Mouse (Mus musculus): ENCODE data around the gene Rho. TPM values are rescaled to one million over a fixed set of nuclear protein-coding genes. Genes with fewer than 3 reads are reported as not detected.
A peak's percentile ranks its signal among the peaks of the same experiment; 100 is the strongest.

Rho gene
- polyA plus RNA-seq, 1 experiment from 2014 or later = 0.43 TPM

- Histone ChIP-seq H3K4me3 (replicated peaks) (no peak overlapping the region), H3K27me3 (no peaks in the 10 kb centered on the region), H3K4me1 (peaks cover 19% of the 10 kb centered on the region), H3K9ac (no peak overlapping the region), H3K4me2 (no peak overlapping the region), H3K36me3 (replicated peaks) (no peaks in the 10 kb centered on the region), H3K27ac (0 out of 2 replicates have a peak overlapping the region, but pooled peaks have one; percentile 46), H3K9me3 (no peaks in the 10 kb centered on the region)
- ATAC-seq (ENCODE audit: low FRiP score) = 0 out of 2 replicates have a peak, but pooled peaks have one; percentile 12
- WGBS = 75% methylated on average over 7 of the region's 7 CpGs
Observed at GRCm38 (mm10) chr6:115972083-115972764, 40.7 kb downstream of the Rho start.

DNA sequence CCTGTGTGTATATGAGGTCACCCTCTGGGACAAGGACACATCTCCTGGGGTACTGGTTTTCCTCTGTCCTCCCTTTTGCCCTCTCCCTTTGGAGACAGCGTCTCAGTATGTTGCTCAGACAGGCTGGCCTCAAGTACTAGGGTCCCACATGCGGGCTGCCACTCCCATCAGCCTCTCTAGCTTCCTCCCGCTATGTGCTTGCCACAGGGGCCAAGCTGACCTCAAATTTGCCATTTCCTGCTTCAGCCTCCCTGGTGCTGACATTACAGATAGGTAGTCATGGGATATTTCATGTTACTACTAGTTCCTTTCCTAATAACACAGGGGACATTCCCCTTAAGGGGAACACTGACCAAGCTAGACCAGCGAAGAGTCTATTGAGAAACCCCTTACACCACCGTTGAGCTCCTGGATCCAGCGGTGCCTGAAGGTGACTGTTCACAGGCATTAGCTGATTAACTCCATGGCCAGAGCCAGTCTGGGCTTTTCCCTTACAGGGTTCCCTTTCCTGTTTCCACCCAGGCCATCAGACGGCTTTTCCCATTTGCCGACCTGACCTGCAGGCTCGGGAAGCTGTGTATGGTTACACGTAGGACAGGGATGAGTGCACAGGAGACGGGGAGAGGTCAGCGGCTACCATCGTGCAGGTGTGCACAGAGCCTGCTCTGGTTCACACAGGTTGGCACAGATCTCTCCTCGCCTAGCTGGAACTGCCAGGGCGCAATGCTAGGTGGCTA lies 41.8 kb downstream of the Rho start:
- 88% methylated on average over 15 of the region's 15 CpGs for WGBS
- no peak overlapping the region for H3K4me3 ChIP-seq (replicated peaks)
- H3K4me2 ChIP-seq = no peak overlapping the region
- no peaks in the 10 kb centered on the region for H3K9me3 ChIP-seq
- no peaks in the 10 kb centered on the region for H3K36me3 ChIP-seq (replicated peaks)
- peaks cover 13% of the 10 kb centered on the region for H3K4me1 ChIP-seq
- no peaks in the 10 kb centered on the region for H3K27me3 ChIP-seq
- ATAC-seq (ENCODE audit: low FRiP score) = no peak
- H3K9ac ChIP-seq = no peak overlapping the region
- no peak overlapping the region for H3K27ac ChIP-seq

GRCm38 (mm10) chr6:115973881-115974662 lies 42.5 kb downstream of the Rho start:
- 87% methylated on average over 16 of the region's 16 CpGs for WGBS
- no peak for ATAC-seq (ENCODE audit: low FRiP score)

GRCm38 (mm10) chr6:115975606-115976005 lies 44.1 kb downstream of the Rho start:
- no peak overlapping the region for H3K4me3 ChIP-seq (replicated peaks)
- 90% methylated on average over 8 of the region's 8 CpGs for WGBS
- H3K9me3 ChIP-seq = no peaks in the 10 kb centered on the region
- H3K4me2 ChIP-seq = no peak overlapping the region
- no peak for ATAC-seq (ENCODE audit: low FRiP score)
- H3K4me1 ChIP-seq = peaks cover 13% of the 10 kb centered on the region
- no peaks in the 10 kb centered on the region for H3K36me3 ChIP-seq (replicated peaks)
- no peak overlapping the region for H3K9ac ChIP-seq
- H3K27me3 ChIP-seq = no peaks in the 10 kb centered on the region
- no peak overlapping the region for H3K27ac ChIP-seq

More at GRCm38 (mm10) chr6:115973881-115974662, 42.5 kb downstream of the Rho start:
- Histone ChIP-seq H3K36me3 (replicated peaks) (no peaks in the 10 kb centered on the region), H3K27me3 (no peaks in the 10 kb centered on the region), H3K4me1 (peaks cover 8% of the 10 kb centered on the region), H3K9me3 (no peaks in the 10 kb centered on the region), H3K9ac (no peak overlapping the region), H3K4me3 (replicated peaks) (no peak overlapping the region), H3K4me2 (no peak overlapping the region), H3K27ac (no peak overlapping the region)

- H3K9me3 ChIP-seq = no peaks in the 10 kb centered on the region
- no peak for ATAC-seq (ENCODE audit: low FRiP score)
- no peaks in the 10 kb centered on the region for H3K27me3 ChIP-seq
- peaks cover 5% of the 10 kb centered on the region for H3K4me1 ChIP-seq
- no peak overlapping the region for H3K9ac ChIP-seq
- WGBS = 91% methylated on average over 15 of the region's 15 CpGs
- no peak overlapping the region for H3K27ac ChIP-seq
- no peak overlapping the region for H3K4me3 ChIP-seq (replicated peaks)
- no peak overlapping the region for H3K4me2 ChIP-seq
- H3K36me3 ChIP-seq (replicated peaks) = no peaks in the 10 kb centered on the region
Observed at GRCm38 (mm10) chr6:115977810-115978209, 46.3 kb downstream of the Rho start.

- WGBS = 62% methylated on average over 8 of the region's 8 CpGs
- Histone ChIP-seq H3K36me3 (replicated peaks) (no peaks in the 10 kb centered on the region), H3K9ac (no peak overlapping the region), H3K27me3 (no peaks in the 10 kb centered on the region), H3K4me2 (no peak overlapping the region), H3K4me3 (replicated peaks) (no peak overlapping the region), H3K27ac (no peak overlapping the region), H3K4me1 (peaks cover 5% of the 10 kb centered on the region), H3K9me3 (no peaks in the 10 kb centered on the region)
- ATAC-seq (ENCODE audit: low FRiP score) = no peak
Observed at GRCm38 (mm10) chr6:115978596-115978995, 47.0 kb downstream of the Rho start.

DNA sequence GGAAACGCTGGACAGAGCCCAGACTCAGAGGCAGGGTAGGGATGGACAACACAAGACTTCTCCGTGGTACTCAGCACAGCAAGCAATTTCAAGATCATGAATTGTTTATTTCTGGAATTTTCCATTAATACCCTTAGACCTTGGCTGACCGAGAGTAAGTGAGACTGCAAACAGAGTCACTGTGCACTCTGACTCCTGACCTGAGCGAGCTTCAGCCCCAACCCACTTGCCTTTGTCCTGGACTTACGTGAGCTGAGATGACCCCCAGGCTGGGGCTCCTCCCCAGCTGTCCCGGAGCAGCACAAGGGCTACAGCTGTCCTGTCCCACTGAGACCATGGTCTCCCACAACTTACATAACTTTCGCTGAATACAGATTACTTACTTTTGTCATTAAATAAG lies 51.3 kb downstream of the Rho start:
- 65% methylated on average over 7 of the region's 7 CpGs for WGBS
- Histone ChIP-seq H3K36me3 (replicated peaks) (no peaks in the 10 kb centered on the region), H3K4me1 (peaks cover 40% of the 10 kb centered on the region), H3K4me2 (no peak overlapping the region), H3K27ac (no peak overlapping the region), H3K27me3 (peaks cover 5% of the 10 kb centered on the region; the same call in 1 of the 2 replicates), H3K9ac (no peak overlapping the region), H3K9me3 (no peaks in the 10 kb centered on the region), H3K4me3 (replicated peaks) (no peak overlapping the region)
- ATAC-seq (ENCODE audit: low FRiP score) = no peak

- Histone ChIP-seq H3K9ac (no peak overlapping the region), H3K27ac (no peak overlapping the region), H3K27me3 (peaks cover 5% of the 10 kb centered on the region; the same call in 1 of the 2 replicates), H3K4me1 (peaks cover 40% of the 10 kb centered on the region), H3K36me3 (replicated peaks) (no peaks in the 10 kb centered on the region), H3K4me2 (no peak overlapping the region), H3K4me3 (replicated peaks) (no peak overlapping the region), H3K9me3 (no peaks in the 10 kb centered on the region)
- 70% methylated on average over 12 of the region's 12 CpGs for WGBS
- ATAC-seq (ENCODE audit: low FRiP score) = no peak
Observed at GRCm38 (mm10) chr6:115983306-115984038, 51.9 kb downstream of the Rho start.

- no peak overlapping the region for H3K4me2 ChIP-seq
- no peak for ATAC-seq (ENCODE audit: low FRiP score)
- no peak overlapping the region for H3K27ac ChIP-seq
- peaks cover 40% of the 10 kb centered on the region for H3K4me1 ChIP-seq
- H3K4me3 ChIP-seq (replicated peaks) = no peak overlapping the region
- H3K27me3 ChIP-seq = peaks cover 12% of the 10 kb centered on the region
- no peaks in the 10 kb centered on the region for H3K36me3 ChIP-seq (replicated peaks)
- H3K9me3 ChIP-seq = no peaks in the 10 kb centered on the region
- WGBS = 60% methylated on average over 7 of the region's 7 CpGs
- no peak overlapping the region for H3K9ac ChIP-seq
Observed at GRCm38 (mm10) chr6:115984580-115984979, 53.0 kb downstream of the Rho start.

DNA sequence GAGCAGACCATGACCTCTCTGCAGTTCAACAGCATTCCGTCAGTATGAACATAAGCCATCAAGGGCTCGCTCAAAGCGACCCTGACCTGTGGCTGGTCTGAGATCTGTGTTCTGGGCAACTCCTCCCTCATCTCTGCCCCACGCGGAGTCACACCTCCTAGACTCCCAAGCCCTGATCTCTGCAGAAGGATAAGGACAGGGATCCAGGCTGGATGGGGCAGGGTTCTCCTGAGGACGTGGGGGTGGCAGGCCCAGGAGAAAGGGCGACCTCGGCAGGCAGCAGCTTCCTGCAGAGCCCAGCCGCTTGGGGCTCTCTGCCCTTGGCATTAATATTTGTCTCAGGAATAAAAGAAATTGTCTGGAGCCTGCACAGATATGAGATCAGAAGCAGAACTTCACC lies 54.1 kb downstream of the Rho start:
- no peak for ATAC-seq (ENCODE audit: low FRiP score)
- no peak overlapping the region for H3K9ac ChIP-seq
- peaks cover 35% of the 10 kb centered on the region for H3K4me1 ChIP-seq
- 63% methylated on average over 9 of the region's 9 CpGs for WGBS
- no peaks in the 10 kb centered on the region for H3K36me3 ChIP-seq (replicated peaks)
- peaks cover 16% of the 10 kb centered on the region for H3K27me3 ChIP-seq
- no peak overlapping the region for H3K27ac ChIP-seq
- no peak overlapping the region for H3K4me2 ChIP-seq
- no peak overlapping the region for H3K4me3 ChIP-seq (replicated peaks)
- no peaks in the 10 kb centered on the region for H3K9me3 ChIP-seq

DNA sequence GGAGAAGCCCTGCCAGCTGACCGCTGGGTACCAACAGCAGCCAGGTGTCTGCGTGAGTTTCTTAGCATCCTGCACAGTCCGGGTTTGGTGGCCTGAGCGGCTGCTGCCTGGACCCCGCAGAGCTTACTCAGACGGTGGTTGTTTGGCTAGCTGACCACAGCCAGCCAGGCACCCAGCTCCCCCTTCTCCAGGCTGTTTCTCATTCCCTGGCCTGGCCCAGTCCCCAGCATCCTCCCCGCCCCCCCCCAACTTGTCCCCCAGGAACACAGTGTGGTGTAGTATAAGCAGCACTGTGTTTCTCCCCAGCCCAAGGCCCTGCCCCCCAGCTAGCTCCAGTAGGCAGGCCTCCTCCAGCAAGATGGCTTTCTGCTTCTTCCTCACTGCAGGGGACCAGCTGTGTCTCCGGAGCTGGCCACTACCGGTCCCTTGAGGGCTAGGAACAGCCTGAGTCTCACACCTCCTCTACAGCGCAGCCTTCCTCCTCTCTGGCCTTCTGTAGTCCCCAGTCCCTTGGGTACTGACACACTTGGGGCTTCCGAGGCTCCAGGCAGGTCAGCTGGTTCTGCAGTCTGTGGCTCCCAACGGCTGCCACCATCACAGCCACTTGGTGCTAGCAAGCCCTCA lies 55.0 kb downstream of the Rho start:
- Histone ChIP-seq H3K27ac (0 out of 2 replicates have a peak overlapping the region, but pooled peaks have one; percentile 36), H3K9me3 (no peaks in the 10 kb centered on the region), H3K4me3 (replicated peaks) (no peak overlapping the region), H3K4me2 (no peak overlapping the region; the same call in 1 of the 2 replicates), H3K9ac (no peak overlapping the region), H3K36me3 (replicated peaks) (no peaks in the 10 kb centered on the region), H3K4me1 (peaks cover 40% of the 10 kb centered on the region), H3K27me3 (peaks cover 26% of the 10 kb centered on the region)
- 52% methylated on average over 11 of the region's 12 CpGs for WGBS
- no peak for ATAC-seq (ENCODE audit: low FRiP score)
